Mouse (Mus musculus): ENCODE data around the gene Shc2. TPM values are rescaled to one million over a fixed set of nuclear protein-coding genes. Genes with fewer than 3 reads are reported as not detected.
A peak's percentile ranks its signal among the peaks of the same experiment; 100 is the strongest.

Gene Shc2
- total and polyA plus RNA-seq, 3 experiments: 0.05 TPM; not detected in 2

- TF ChIP-seq GATA2 (IDR thresholded peaks at IDR 0.05; ENCODE audit: borderline replicate concordance, low read depth, low read length): no peak
- TF ChIP-seq CTCF (IDR thresholded peaks at IDR 0.05; ENCODE audit: low read depth, low read length): peak; percentile 53; the same call in 1 of the 2 replicates
- TF ChIP-seq TAL1 (conservative IDR thresholded peaks at IDR 0.05; ENCODE audit: low read depth, low read length): no peak
- no peak for TF ChIP-seq GATA1 (IDR thresholded peaks at IDR 0.05; ENCODE audit: borderline replicate concordance, low read length)
- no peak for TF ChIP-seq POLR2AphosphoS5 (IDR thresholded peaks at IDR 0.05; ENCODE audit: insufficient replicate concordance, low read depth, low read length)
- ATAC-seq (ENCODE audit: extremely low read depth, insufficient number of reproducible peaks, low FRiP score, poor library complexity, severe bottlenecking) (no peak), DNase-seq (ENCODE audit: low spot score) (no peak)
- Histone ChIP-seq H3K27me3 (ENCODE audit: insufficient read depth, low read length) (peaks cover 35% of the 10 kb centered on the region), H3K4me3 (ENCODE audit: low read depth, low read length) (no peak overlapping the region), H3K9me3 (replicated peaks) (no peaks in the 10 kb centered on the region), H3K36me3 (replicated peaks) (no peaks in the 10 kb centered on the region), H3K4me1 (ENCODE audit: insufficient read depth, low read depth, low read length) (peaks cover 10% of the 10 kb centered on the region)
These were observed 22.6 kb upstream of the Shc2 start for GRCm38 (mm10) chr10:79660298-79660697.

- Histone ChIP-seq H3K4me1 (ENCODE audit: insufficient read depth, low read depth, low read length) (peaks cover 10% of the 10 kb centered on the region), H3K4me3 (ENCODE audit: low read depth, low read length) (no peak overlapping the region), H3K27me3 (ENCODE audit: insufficient read depth, low read length) (peaks cover 29% of the 10 kb centered on the region), H3K9me3 (replicated peaks) (no peaks in the 10 kb centered on the region), H3K36me3 (replicated peaks) (no peaks in the 10 kb centered on the region)
- peak; percentile 35 for DNase-seq (ENCODE audit: low spot score)
- TF ChIP-seq CTCF (IDR thresholded peaks at IDR 0.05; ENCODE audit: low read depth, low read length) (0 out of 2 replicates have a peak, but pooled peaks have one; percentile 23), TAL1 (conservative IDR thresholded peaks at IDR 0.05; ENCODE audit: low read depth, low read length) (no peak), POLR2AphosphoS5 (IDR thresholded peaks at IDR 0.05; ENCODE audit: insufficient replicate concordance, low read depth, low read length) (no peak), GATA1 (IDR thresholded peaks at IDR 0.05; ENCODE audit: borderline replicate concordance, low read length) (no peak), GATA2 (IDR thresholded peaks at IDR 0.05; ENCODE audit: borderline replicate concordance, low read depth, low read length) (no peak)
- ATAC-seq (ENCODE audit: extremely low read depth, insufficient number of reproducible peaks, low FRiP score, poor library complexity, severe bottlenecking): no peak; the same call in 1 of the 2 replicates
These were observed 21.1 kb upstream of the Shc2 start for GRCm38 (mm10) chr10:79658829-79659228.

- no peaks in the 10 kb centered on the region for H3K4me1 ChIP-seq (ENCODE audit: insufficient read depth, low read depth, low read length)
- ATAC-seq (ENCODE audit: extremely low read depth, insufficient number of reproducible peaks, low FRiP score, poor library complexity, severe bottlenecking): no peak
These were observed 17.3 kb upstream of the Shc2 start for GRCm38 (mm10) chr10:79654946-79655395.

GRCm38 (mm10) chr10:79652789-79653188 is 15.1 kb upstream of the Shc2 start:
- no peaks in the 10 kb centered on the region for H3K4me1 ChIP-seq (ENCODE audit: insufficient read depth, low read depth, low read length)
- DNase-seq (ENCODE audit: low spot score) (no peak), ATAC-seq (ENCODE audit: extremely low read depth, insufficient number of reproducible peaks, low FRiP score, poor library complexity, severe bottlenecking) (no peak)
- H3K4me3 ChIP-seq (ENCODE audit: low read depth, low read length): no peak overlapping the region
- no peaks in the 10 kb centered on the region for H3K9me3 ChIP-seq (replicated peaks)
- TF ChIP-seq GATA1 (IDR thresholded peaks at IDR 0.05; ENCODE audit: borderline replicate concordance, low read length) (no peak), POLR2AphosphoS5 (IDR thresholded peaks at IDR 0.05; ENCODE audit: insufficient replicate concordance, low read depth, low read length) (no peak), CTCF (IDR thresholded peaks at IDR 0.05; ENCODE audit: low read depth, low read length) (no peak), GATA2 (IDR thresholded peaks at IDR 0.05; ENCODE audit: borderline replicate concordance, low read depth, low read length) (no peak), TAL1 (conservative IDR thresholded peaks at IDR 0.05; ENCODE audit: low read depth, low read length) (no peak)
- no peaks in the 10 kb centered on the region for H3K36me3 ChIP-seq (replicated peaks)
- peaks cover 21% of the 10 kb centered on the region for H3K27me3 ChIP-seq (ENCODE audit: insufficient read depth, low read length)

More at GRCm38 (mm10) chr10:79654946-79655395, 17.3 kb upstream of the Shc2 start:
- Histone ChIP-seq H3K9me3 (replicated peaks) (no peaks in the 10 kb centered on the region), H3K4me3 (ENCODE audit: low read depth, low read length) (no peak overlapping the region), H3K27me3 (ENCODE audit: insufficient read depth, low read length) (peaks cover 26% of the 10 kb centered on the region), H3K36me3 (replicated peaks) (no peaks in the 10 kb centered on the region)
- no peak for DNase-seq (ENCODE audit: low spot score)
- no peak for TF ChIP-seq CTCF (IDR thresholded peaks at IDR 0.05; ENCODE audit: low read depth, low read length)
- TF ChIP-seq TAL1 (conservative IDR thresholded peaks at IDR 0.05; ENCODE audit: low read depth, low read length): no peak
- no peak for TF ChIP-seq POLR2AphosphoS5 (IDR thresholded peaks at IDR 0.05; ENCODE audit: insufficient replicate concordance, low read depth, low read length)
- TF ChIP-seq GATA2 (IDR thresholded peaks at IDR 0.05; ENCODE audit: borderline replicate concordance, low read depth, low read length): no peak
- TF ChIP-seq GATA1 (IDR thresholded peaks at IDR 0.05; ENCODE audit: borderline replicate concordance, low read length): no peak

- no peaks in the 10 kb centered on the region for H3K4me1 ChIP-seq (ENCODE audit: insufficient read depth, low read depth, low read length)
- no peak overlapping the region for H3K4me3 ChIP-seq (ENCODE audit: low read depth, low read length)
- H3K27me3 ChIP-seq (ENCODE audit: insufficient read depth, low read length): peaks cover 28% of the 10 kb centered on the region
- no peaks in the 10 kb centered on the region for H3K9me3 ChIP-seq (replicated peaks)
- ATAC-seq (ENCODE audit: extremely low read depth, insufficient number of reproducible peaks, low FRiP score, poor library complexity, severe bottlenecking) (peak; percentile 34; the same call in 1 of the 2 replicates), DNase-seq (ENCODE audit: low spot score) (peak; percentile 73)
- TF ChIP-seq POLR2AphosphoS5 (IDR thresholded peaks at IDR 0.05; ENCODE audit: insufficient replicate concordance, low read depth, low read length) (no peak), CTCF (IDR thresholded peaks at IDR 0.05; ENCODE audit: low read depth, low read length) (peak; percentile 87)
- H3K36me3 ChIP-seq (replicated peaks): no peaks in the 10 kb centered on the region
These were observed 11.5 kb upstream of the Shc2 start for GRCm38 (mm10) chr10:79649070-79649751.

GRCm38 (mm10) chr10:79645711-79646110 is 8.0 kb upstream of the Shc2 start, which contains the start of gene Odf3l2:
TSS of gene Odf3l2 (minus strand) at chr10:79645738.
- no peaks in the 10 kb centered on the region for H3K4me1 ChIP-seq (ENCODE audit: insufficient read depth, low read depth, low read length)
- no peak for ATAC-seq (ENCODE audit: extremely low read depth, insufficient number of reproducible peaks, low FRiP score, poor library complexity, severe bottlenecking)
- H3K27me3 ChIP-seq (ENCODE audit: insufficient read depth, low read length): peaks cover 14% of the 10 kb centered on the region; the same call in 1 of the 2 replicates
- H3K4me3 ChIP-seq (ENCODE audit: low read depth, low read length): no peak within 1 kb of the TSS
- TF ChIP-seq GATA2 (IDR thresholded peaks at IDR 0.05; ENCODE audit: borderline replicate concordance, low read depth, low read length) (no peak), POLR2AphosphoS5 (IDR thresholded peaks at IDR 0.05; ENCODE audit: insufficient replicate concordance, low read depth, low read length) (no peak), GATA1 (IDR thresholded peaks at IDR 0.05; ENCODE audit: borderline replicate concordance, low read length) (no peak), TAL1 (conservative IDR thresholded peaks at IDR 0.05; ENCODE audit: low read depth, low read length) (no peak), CTCF (IDR thresholded peaks at IDR 0.05; ENCODE audit: low read depth, low read length) (no peak)
- DNase-seq (ENCODE audit: low spot score): no peak
- no peaks in the 10 kb centered on the region for H3K36me3 ChIP-seq (replicated peaks)
- H3K9me3 ChIP-seq (replicated peaks): no peaks in the 10 kb centered on the region
